Mouse (Mus musculus) adrenal gland, adult (tissue): ENCODE measurements around the gene Il1r2.

Experiments
- DNase-seq, 2 experiments: peaks; one replicate each; pipeline ENCODE4 v3.0.0; 2022 to 2023; ENCODE audit warnings: low spot score in 1 of 2; ENCODE audit not compliant: inconsistent age in 2 of 2

Gene Il1r2

DNA sequence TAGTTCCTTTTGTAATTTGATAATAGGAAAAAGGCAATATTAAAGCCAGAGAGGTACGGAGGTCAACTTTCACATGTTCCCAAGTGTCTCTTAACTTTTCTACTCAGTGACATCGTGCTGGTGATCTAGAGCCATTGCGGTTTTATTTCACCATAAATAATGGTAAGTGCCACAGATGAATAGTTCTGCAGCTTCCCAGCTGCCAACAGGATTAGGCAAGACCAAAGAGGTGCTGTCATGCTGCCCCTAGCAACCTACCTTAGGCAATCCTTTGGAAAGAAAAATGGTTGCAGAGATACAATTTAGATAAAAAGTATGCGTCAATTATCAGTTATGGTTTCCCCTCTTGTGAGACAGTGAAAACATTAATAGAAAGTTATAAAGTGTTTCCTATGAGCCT, 54.6 kb downstream of the Il1r2 start:
- DNase-seq, result peak in 1 of 2 experiments; percentile 73

DNA sequence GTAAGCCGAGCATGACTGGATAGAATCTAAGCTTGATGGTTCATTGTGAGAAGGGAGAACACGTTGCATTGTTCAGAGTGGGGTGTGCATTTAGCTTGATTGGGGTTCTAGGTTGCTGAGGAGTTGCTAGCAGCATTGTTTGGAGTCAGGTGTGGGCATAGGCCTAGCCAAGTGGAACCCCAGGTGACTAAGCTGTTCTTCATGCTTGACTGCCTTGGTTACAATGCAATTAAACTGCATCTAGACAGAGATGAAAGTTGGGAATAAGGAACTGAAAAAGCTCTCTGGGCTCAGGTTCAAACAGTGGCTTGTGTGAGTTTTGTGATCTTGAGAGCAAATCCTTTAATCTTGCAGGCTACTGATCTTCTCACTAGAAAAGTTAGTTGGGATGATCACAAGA, 55.4 kb downstream of the Il1r2 start:
- DNase-seq, result no peak

- no peak for DNase-seq
These were observed 57.8 kb downstream of the Il1r2 start for GRCm38 (mm10) chr1:40131631-40132030.

DNA sequence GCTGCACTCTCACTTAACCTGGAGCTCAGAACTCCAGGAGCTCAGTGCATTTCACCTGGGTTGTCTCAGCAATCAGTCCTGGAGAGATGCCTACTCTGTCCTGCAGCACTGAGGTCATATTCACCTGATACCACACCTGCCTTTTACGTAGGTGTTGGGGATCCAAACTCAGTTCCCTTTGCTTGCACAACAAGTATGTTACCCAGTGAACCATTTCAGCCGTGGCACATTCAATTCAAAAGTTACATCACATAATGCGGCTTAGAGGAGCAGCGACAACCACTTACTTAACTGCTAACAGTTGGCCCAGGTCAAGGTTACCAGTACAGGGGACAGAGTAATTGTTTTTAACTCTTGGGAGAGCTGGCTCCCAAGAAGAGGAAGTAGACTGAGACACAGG, 58.8 kb downstream of the Il1r2 start:
- DNase-seq, result no peak

DNA sequence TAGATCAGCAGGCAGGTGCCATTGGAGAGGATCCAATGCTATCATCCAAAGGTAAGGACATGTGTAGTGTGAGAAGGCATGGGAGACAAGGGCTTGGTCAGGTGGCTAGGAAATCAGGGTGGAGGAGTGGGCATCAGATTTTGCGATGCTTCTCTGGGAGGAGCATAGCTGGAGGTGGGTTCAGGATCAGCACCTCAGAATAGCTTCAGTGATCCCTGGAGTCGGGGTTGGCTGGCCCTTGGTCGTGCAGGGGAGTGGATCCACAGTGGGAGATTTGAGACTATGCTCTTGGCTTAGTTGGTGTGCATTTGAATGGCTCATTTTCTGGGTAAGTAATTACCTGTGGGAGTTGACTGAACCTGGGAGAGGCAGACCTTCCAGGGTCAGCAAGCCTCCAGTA, 59.7 kb downstream of the Il1r2 start:
- no peak for DNase-seq

GRCm38 (mm10) chr1:40139798-40140532, 66.1 kb downstream of the Il1r2 start:
- peak; percentile 62 to 91 for DNase-seq

- DNase-seq, result no peak
These were observed 82.2 kb downstream of the Il1r2 start for GRCm38 (mm10) chr1:40156096-40156495.

DNA sequence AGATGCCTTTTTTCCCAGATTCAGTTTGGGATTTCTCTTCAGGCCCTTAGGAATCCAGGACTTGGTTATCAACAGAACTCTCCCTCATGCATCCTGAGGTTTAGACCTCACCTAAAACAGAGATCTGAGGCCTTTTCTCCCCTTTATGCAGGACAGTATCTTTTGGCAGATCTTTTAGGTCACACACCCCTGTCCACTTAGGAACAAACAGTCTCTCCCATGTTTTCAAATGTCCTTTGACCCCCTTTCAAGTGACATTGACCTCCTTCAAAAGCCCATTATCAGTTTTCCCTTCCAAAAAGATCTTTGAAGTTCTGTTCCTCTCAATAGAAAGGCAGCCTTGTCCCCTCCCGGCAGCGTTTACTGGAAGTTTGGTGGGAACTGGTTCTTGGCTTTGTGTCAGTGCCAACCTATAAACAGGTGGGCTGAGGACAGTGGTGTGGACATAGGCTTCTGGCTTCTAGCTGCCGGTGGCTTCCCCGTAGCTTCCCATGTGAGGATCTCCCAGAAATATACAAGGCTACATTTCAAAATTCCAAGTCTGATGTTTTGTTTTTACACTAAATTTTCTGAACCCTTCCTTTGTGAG, 89.5 kb downstream of the Il1r2 start:
- DNase-seq, result no peak

DNA sequence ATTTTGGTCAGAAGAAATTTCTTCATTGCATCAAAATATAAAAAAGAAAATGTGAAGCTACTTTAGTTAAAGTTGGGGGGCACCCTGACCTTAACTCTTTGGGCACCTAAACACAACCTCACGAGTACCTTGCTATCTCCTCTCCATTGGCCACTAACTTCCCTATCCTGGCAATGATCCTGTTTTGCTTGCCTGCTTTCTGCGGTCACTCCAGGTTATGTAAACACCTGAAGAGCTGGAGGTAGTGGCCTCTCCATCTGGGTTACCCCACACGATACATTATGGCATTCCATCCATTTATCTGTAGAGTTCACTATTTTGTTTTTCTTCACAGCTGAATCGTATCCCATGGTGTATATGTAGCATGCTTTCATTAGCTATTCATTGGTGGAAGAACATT, 90.5 kb downstream of the Il1r2 start:
- DNase-seq, result no peak

GRCm38 (mm10) chr1:40167585-40167984, 93.7 kb downstream of the Il1r2 start:
- DNase-seq, result no peak

- peak; percentile 27 to 72 for DNase-seq
These were observed 98.0 kb downstream of the Il1r2 start for GRCm38 (mm10) chr1:40171878-40172277.

DNA sequence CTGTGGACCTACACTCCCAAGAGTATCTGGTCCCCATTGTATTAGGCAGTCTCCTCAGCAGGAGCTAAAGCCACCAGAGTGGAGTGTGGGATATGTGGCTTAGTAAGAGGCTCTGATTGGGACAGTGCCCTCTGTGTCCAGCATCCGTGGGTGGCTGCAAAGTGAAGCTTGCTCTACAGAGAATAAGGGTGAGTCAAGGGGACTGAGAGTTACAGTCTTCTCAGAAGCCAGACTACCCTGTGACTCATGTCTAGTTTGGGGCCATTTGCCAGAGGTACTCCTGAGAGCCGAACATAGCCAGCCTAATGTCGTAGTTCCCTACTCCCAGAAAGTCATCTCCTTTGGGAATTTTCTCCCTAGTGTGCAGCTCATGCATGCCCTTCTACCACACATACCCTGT, 100.3 kb downstream of the Il1r2 start:
- peak; percentile 40 to 81 for DNase-seq
